Comparison of ENCODE assay signal across 30 mouse cellular contexts in genomic region chr6:86606289-86606688, GRCm38 (mm10). TPM values are rescaled to one million over a fixed set of nuclear protein-coding genes. Genes with fewer than 3 reads are reported as not detected.
DNase-seq lines count a peak whose midpoint lies in the region; ATAC-seq and TF ChIP-seq lines count a peak whose summit lies in the region.
"Had no signal": no experiment of that assay in that cellular context is flagged by ENCODE, and none has a peak within 500 bp of the region (broad histone marks: within the 10 kb centered on the region; RNA-seq: fewer than 3 reads in every experiment).

No protein-coding gene starts in this region.

- TF ChIP-seq CTCF in bone marrow, adult 2 months (IDR thresholded peaks at IDR 0.05; ENCODE audit: control insufficient read depth, insufficient read depth, low read length): no peak

- no peak for DNase-seq in embryonic facial prominence, embryonic 10.5 days (ENCODE audit: low spot score)
- DNase-seq in Muller cell, postnatal 12 days (ENCODE audit: inconsistent ontology term): no peak
- DNase-seq: adrenal gland, adult 8-10 months; B cell, adult 2 months; cerebellum, adult 8-10 months; cerebellum, postnatal 36 days; gastrocnemius, adult 2 months; heart, postnatal 14 days; kidney, adult 18-20 months; kidney, postnatal 25 days; lung, adult 2 months; lung, postnatal 10 days; retina, postnatal 1 day; right cerebral cortex, postnatal 25 days; spleen, adult 18-20 months had no signal

- H3K4me3 ChIP-seq in bone marrow, adult 2 months (replicated peaks; ENCODE audit: control insufficient read depth, low read depth, low read length): no peak overlapping the region
- H3K4me3 ChIP-seq in liver, embryonic 15.5 days (replicated peaks): no peak overlapping the region
- no peak overlapping the region for H3K4me3 ChIP-seq in stomach, embryonic 16.5 days (replicated peaks; ENCODE audit: low read length)
- no peak overlapping the region for H3K4me3 ChIP-seq in embryonic facial prominence, embryonic 10.5 days
- H3K4me3 ChIP-seq: embryonic facial prominence, embryonic 12.5 days; gastrocnemius, adult 2 months; hindbrain, embryonic 10.5 days; hindbrain, embryonic 15.5 days; kidney, embryonic 15.5 days; left cerebral cortex, adult 2 months; limb, embryonic 13.5 days; midbrain, embryonic 12.5 days had no signal

- peaks cover 6% of the 10 kb centered on the region; the same call in 1 of the 2 replicates for H3K4me1 ChIP-seq in bone marrow, adult 2 months (ENCODE audit: control insufficient read depth, insufficient read depth, low read length)
- H3K4me1 ChIP-seq in liver, embryonic 15.5 days (replicated peaks): peaks cover 17% of the 10 kb centered on the region; the same call in 1 of the 2 replicates
- H3K4me1 ChIP-seq in stomach, embryonic 16.5 days (ENCODE audit: control insufficient read depth, insufficient read depth, low read length): peaks cover 5% of the 10 kb centered on the region; the same call in 1 of the 2 replicates
- H3K4me1 ChIP-seq in embryonic facial prominence, embryonic 10.5 days: no peaks in the 10 kb centered on the region
- H3K4me1 ChIP-seq: embryonic facial prominence, embryonic 12.5 days; hindbrain, embryonic 15.5 days; midbrain, embryonic 12.5 days had no signal

- H3K4me2 ChIP-seq in liver, embryonic 15.5 days: no peak overlapping the region
- no peak overlapping the region for H3K4me2 ChIP-seq in stomach, embryonic 16.5 days (ENCODE audit: low read depth, low read length)
- H3K4me2 ChIP-seq: embryonic facial prominence, embryonic 12.5 days; hindbrain, embryonic 15.5 days; kidney, embryonic 15.5 days; limb, embryonic 13.5 days; midbrain, embryonic 12.5 days had no signal

- no peak for TF ChIP-seq POLR2A in bone marrow, adult 2 months (IDR thresholded peaks at IDR 0.05; ENCODE audit: borderline replicate concordance, control insufficient read depth, low read depth, low read length)

- no peaks in the 10 kb centered on the region for H3K36me3 ChIP-seq in liver, embryonic 15.5 days (replicated peaks)
- H3K36me3 ChIP-seq in stomach, embryonic 16.5 days (ENCODE audit: control insufficient read depth, insufficient read depth, low read length): no peaks in the 10 kb centered on the region
- H3K36me3 ChIP-seq in embryonic facial prominence, embryonic 10.5 days (replicated peaks): no peaks in the 10 kb centered on the region
- H3K36me3 ChIP-seq: embryonic facial prominence, embryonic 12.5 days; hindbrain, embryonic 10.5 days; hindbrain, embryonic 15.5 days; kidney, embryonic 15.5 days; limb, embryonic 13.5 days; midbrain, embryonic 12.5 days had no signal

- ATAC-seq in erythroblast, adult 5-6 weeks (replicated peaks; ENCODE audit: low FRiP score, poor library complexity, severe bottlenecking): peak; percentile 61
- ATAC-seq in liver, embryonic 15.5 days (ENCODE audit: insufficient read depth): peak; percentile 36; the same call in 1 of the 2 replicates
- no peak for ATAC-seq in stomach, embryonic 16.5 days (ENCODE audit: insufficient read depth, low FRiP score)
- ATAC-seq: activated CD4-positive, CD25-positive, alpha-beta regulatory T cell, adult 4 months; forebrain, embryonic 16.5 days had no signal

- H3K27ac ChIP-seq in bone marrow, adult 2 months (ENCODE audit: control insufficient read depth, insufficient read depth, low read depth, low read length, poor library complexity): peak overlapping the region; percentile 65
- 0 out of 2 replicates have a peak overlapping the region, but pooled peaks have one; percentile 2 for H3K27ac ChIP-seq in liver, embryonic 15.5 days (replicated peaks)
- H3K27ac ChIP-seq in stomach, embryonic 16.5 days (ENCODE audit: low read length): peak overlapping the region; percentile 79
- H3K27ac ChIP-seq in embryonic facial prominence, embryonic 10.5 days (replicated peaks): no peak overlapping the region
- H3K27ac ChIP-seq: embryonic facial prominence, embryonic 12.5 days; gastrocnemius, adult 2 months; hindbrain, embryonic 10.5 days; hindbrain, embryonic 15.5 days; kidney, embryonic 15.5 days; left cerebral cortex, adult 2 months; limb, embryonic 13.5 days; midbrain, embryonic 12.5 days had no signal

- WGBS in bone marrow, adult 2 months: 57% methylated on average over 4 of the region's 4 CpGs
- 55% methylated on average over 4 of the region's 4 CpGs for WGBS in liver, embryonic 15.5 days (ENCODE audit: insufficient replicate concordance)
- 81% methylated on average over 4 of the region's 4 CpGs for WGBS in stomach, embryonic 16.5 days
- WGBS in embryonic facial prominence, embryonic 10.5 days: 85% methylated on average over 4 of the region's 4 CpGs

- no peaks in the 10 kb centered on the region for H3K27me3 ChIP-seq in liver, embryonic 15.5 days
- H3K27me3 ChIP-seq in stomach, embryonic 16.5 days (ENCODE audit: control insufficient read depth, insufficient read depth, low read length): no peaks in the 10 kb centered on the region
- H3K27me3 ChIP-seq in embryonic facial prominence, embryonic 10.5 days (replicated peaks; ENCODE audit: low read depth, poor library complexity, severe bottlenecking): no peaks in the 10 kb centered on the region
- H3K27me3 ChIP-seq: embryonic facial prominence, embryonic 12.5 days; hindbrain, embryonic 15.5 days; kidney, embryonic 15.5 days; limb, embryonic 13.5 days; midbrain, embryonic 12.5 days had no signal

- H3K9me3 ChIP-seq in liver, embryonic 15.5 days (replicated peaks): no peaks in the 10 kb centered on the region
- H3K9me3 ChIP-seq in stomach, embryonic 16.5 days (replicated peaks; ENCODE audit: control insufficient read depth, low read length): no peaks in the 10 kb centered on the region
- H3K9me3 ChIP-seq in embryonic facial prominence, embryonic 10.5 days: no peaks in the 10 kb centered on the region
- H3K9me3 ChIP-seq: embryonic facial prominence, embryonic 12.5 days; hindbrain, embryonic 10.5 days; hindbrain, embryonic 15.5 days; kidney, embryonic 15.5 days; limb, embryonic 13.5 days; midbrain, embryonic 12.5 days had no signal

- no peak overlapping the region for H3K9ac ChIP-seq in liver, embryonic 15.5 days
- 0 out of 2 replicates have a peak overlapping the region, but pooled peaks have one; percentile 44 for H3K9ac ChIP-seq in stomach, embryonic 16.5 days (ENCODE audit: low read length)
- H3K9ac ChIP-seq: embryonic facial prominence, embryonic 12.5 days; hindbrain, embryonic 15.5 days; kidney, embryonic 15.5 days; limb, embryonic 13.5 days; midbrain, embryonic 12.5 days had no signal

RNA-seq across cellular contexts. Expression of gene Asprv1, which starts 21.7 kb away (rescaled TPM):
- 7.6 and 19.6 TPM in 2 replicates for polyA plus RNA-seq in bone marrow, adult 2 months (2011; ENCODE audit: insufficient read depth, insufficient read length, low replicate concordance, missing spikeins)
- total RNA-seq in erythroblast, adult 5-6 weeks (2015; ENCODE audit: low replicate concordance): 6.1 and 10.2 TPM in 2 replicates
- total RNA-seq in erythroblast, adult 5-6 weeks (2017; ENCODE audit: low replicate concordance): 0.28 and 1.4 TPM in 2 replicates
- polyA plus RNA-seq in liver, embryonic 15.5 days (2015; fragmentation: Nextera tagmentation; extraction: Ambion mirVana): 2.0 and 2.9 TPM in 2 replicates
- 360 and 682 TPM in 2 replicates for polyA plus RNA-seq in stomach, embryonic 16.5 days (2015; fragmentation: Nextera tagmentation; extraction: Ambion mirVana)
- polyA plus RNA-seq in embryonic facial prominence, embryonic 10.5 days (2016; fragmentation: Nextera tagmentation; extraction: Ambion mirVana): 0.69 and 1.3 TPM in 2 replicates
- total RNA-seq: gastrocnemius, adult 2 months; heart, adult 8-10 months had no signal
- polyA plus RNA-seq: heart, embryonic 14.5 days had no signal

Comparison
In these comparisons a context has a peak if more than half of its experiments do, and no peak if none do; other contexts are left out.
1. RNA of gene Asprv1, which starts 21.7 kb away (polyA plus RNA-seq): 360 to 682 TPM in stomach, embryonic 16.5 days; 7.6 to 19.6 TPM in bone marrow, adult 2 months, 2.0 to 2.9 TPM in liver, embryonic 15.5 days and 0.69 to 1.3 TPM in embryonic facial prominence, embryonic 10.5 days; every median in the first group is over 10 times any median in the second.